ENCODE assay signal across 10 mouse cellular contexts in genomic region chr8:108536911-108537351, GRCm38 (mm10).
DNase-seq lines count a peak whose midpoint lies in the region; ATAC-seq and TF ChIP-seq lines count a peak whose summit lies in the region.
"Had no signal": no experiment of that assay in that cellular context is flagged by ENCODE, and none has a peak within 500 bp of the region (broad histone marks: within the 10 kb centered on the region; RNA-seq: fewer than 3 reads in every experiment).

No protein-coding gene starts in this region.

- H3K27me3 ChIP-seq in cerebellum, adult 2 months (ENCODE audit: control insufficient read depth, insufficient read depth, low read length) = no peaks in the 10 kb centered on the region
- H3K27me3 ChIP-seq in forebrain, embryonic 12.5 days = peaks cover 7% of the 10 kb centered on the region

- H3K4me2 ChIP-seq in forebrain, embryonic 12.5 days = peak overlapping the region; percentile 42

- TF ChIP-seq POLR2A in cerebellum, adult 2 months (IDR thresholded peaks at IDR 0.05; ENCODE audit: borderline replicate concordance, insufficient read depth, low read length) = no peak
- no peak for TF ChIP-seq POLR2A in olfactory bulb, adult 2 months (IDR thresholded peaks at IDR 0.05; ENCODE audit: insufficient read depth, low read depth, low read length)

- no peaks in the 10 kb centered on the region for H3K9me3 ChIP-seq in forebrain, embryonic 12.5 days

- H3K27ac ChIP-seq in cerebellum, adult 2 months (ENCODE audit: insufficient read depth, low read length) = no peak overlapping the region
- H3K27ac ChIP-seq in forebrain, embryonic 12.5 days = peak overlapping the region; percentile 66
- H3K27ac ChIP-seq in olfactory bulb, adult 2 months (ENCODE audit: insufficient read depth, low read depth, low read length) = no peak overlapping the region
- H3K27ac ChIP-seq: gastrocnemius, adult 2 months had no signal

- peak; percentile 18; the same call in 1 of the 2 replicates for ATAC-seq in forebrain, embryonic 12.5 days (ENCODE audit: low FRiP score)

- H3K9ac ChIP-seq in forebrain, embryonic 12.5 days = no peak overlapping the region

- no peak for TF ChIP-seq CTCF in cerebellum, adult 2 months (IDR thresholded peaks at IDR 0.05; ENCODE audit: borderline replicate concordance, insufficient read depth, low read depth, low read length)
- TF ChIP-seq CTCF in olfactory bulb, adult 2 months (IDR thresholded peaks at IDR 0.05; ENCODE audit: insufficient read depth, low read depth, low read length) = no peak

- no peaks in the 10 kb centered on the region for H3K36me3 ChIP-seq in forebrain, embryonic 12.5 days (replicated peaks)

- DNase-seq in cerebellum, adult 2 months = no peak
- DNase-seq in cerebellum, postnatal 4 days (ENCODE audit: low spot score in 2 of 2) = no peak
- peak; percentile 8 to 21 for DNase-seq in layer of hippocampus, adult 8-10 months (ENCODE audit: low spot score in 2 of 2)
- no peak for DNase-seq in kidney, adult 9 months
- no peak for DNase-seq in heart, postnatal 4 days
- DNase-seq in cerebellum, adult 8-10 months = no peak
- DNase-seq: gastrocnemius, adult 2 months; lung, adult 2 months had no signal

- 4% methylated on average over 15 of the region's 15 CpGs for WGBS in cerebellum, adult 2 months
- WGBS in forebrain, embryonic 12.5 days = 36% methylated on average over 15 of the region's 15 CpGs
- WGBS in olfactory bulb, adult 2 months = 10% methylated on average over 15 of the region's 15 CpGs

- no peaks in the 10 kb centered on the region for H3K4me1 ChIP-seq in cerebellum, adult 2 months (ENCODE audit: control insufficient read depth, insufficient read depth, low read length)
- peaks cover 48% of the 10 kb centered on the region for H3K4me1 ChIP-seq in forebrain, embryonic 12.5 days
- peaks cover 17% of the 10 kb centered on the region for H3K4me1 ChIP-seq in olfactory bulb, adult 2 months (ENCODE audit: control insufficient read depth, insufficient read depth, low read length)

- H3K4me3 ChIP-seq in cerebellum, adult 2 months (replicated peaks; ENCODE audit: insufficient read depth, low read depth, low read length) = peak overlapping the region; percentile 29
- H3K4me3 ChIP-seq in forebrain, embryonic 12.5 days (replicated peaks) = 0 out of 2 replicates have a peak overlapping the region, but pooled peaks have one; percentile 8
- H3K4me3 ChIP-seq in olfactory bulb, adult 2 months (ENCODE audit: insufficient read depth, low read depth, low read length) = peak overlapping the region; percentile 6
- H3K4me3 ChIP-seq: gastrocnemius, adult 2 months had no signal

Comparison
In these comparisons a context has a peak if more than half of its experiments do, and no peak if none do; other contexts are left out.
1. DNase-seq: peak in layer of hippocampus, adult 8-10 months (2 of 2); none in cerebellum, adult 2 months (0 of 2), cerebellum, postnatal 4 days (0 of 2), kidney, adult 9 months (single experiment), heart, postnatal 4 days (single experiment) and cerebellum, adult 8-10 months (single experiment).
2. Peak in every context shown above with its lines, with median percentiles within 50 percentile points of each other: H3K4me3 ChIP-seq.